10 mouse cellular contexts compared by ENCODE assay signal in genomic region chr17:28521920-28522319, GRCm38 (mm10). TPM values are rescaled to one million over a fixed set of nuclear protein-coding genes. Genes with fewer than 3 reads are reported as not detected.
DNase-seq lines count a peak whose midpoint lies in the region; ATAC-seq and TF ChIP-seq lines count a peak whose summit lies in the region.
"Had no signal": no experiment of that assay in that cellular context is flagged by ENCODE, and none has a peak within 500 bp of the region (broad histone marks: within the 10 kb centered on the region; RNA-seq: fewer than 3 reads in every experiment).

No protein-coding gene starts in this region.

- no peak for TF ChIP-seq RAD21 in CH12.LX (IDR thresholded peaks at IDR 0.05; ENCODE audit: low read depth, low read length)

- TF ChIP-seq CTCF in CH12.LX (conservative IDR thresholded peaks at IDR 0.05 in 1 of 2, IDR thresholded peaks at IDR 0.05 in 1 of 2; ENCODE audit: low read depth in 2 of 2, low read length in 2 of 2): no peak

- intact Hi-C loops in heart, postnatal 25 days (cut with DNase I): loop anchor here (2.0 to 10.0 kb wide), 2 partner anchors 37 to 297 kb away; no protein-coding TSS in a partner anchor

- H3K27me3 ChIP-seq in heart, embryonic 12.5 days (replicated peaks): peaks cover 38% of the 10 kb centered on the region
- H3K27me3 ChIP-seq in CH12.LX (replicated peaks): peaks cover 18% of the 10 kb centered on the region
- H3K27me3 ChIP-seq in forebrain, embryonic 14.5 days (replicated peaks; ENCODE audit: control insufficient read depth, insufficient read depth, low read length): 0 out of 2 replicates have a peak, but pooled peaks cover 5% of the 10 kb centered on the region
- H3K27me3 ChIP-seq in limb, embryonic 15.5 days: no peaks in the 10 kb centered on the region

- in situ Hi-C loops in CH12.LX (cut with MboI; ENCODE audit: low pct_ligation_motif_present, low pct_unique_long_range_greater_than_20kb, low sequenced_read_pairs): loop anchor here (5.0 to 25.0 kb wide), 3 partner anchors 45 to 310 kb away; partner anchors contain the start of gene Def6

- no peaks in the 10 kb centered on the region for H3K79me2 ChIP-seq in CH12.LX (replicated peaks; ENCODE audit: control insufficient read depth, extremely low read depth, insufficient read depth, poor library complexity, severe bottlenecking)

- no peak for TF ChIP-seq POLR2A in CH12.LX (IDR thresholded peaks at IDR 0.05; ENCODE audit: low read depth, low read length)

- 40% methylated on average over 6 of the region's 6 CpGs for WGBS in heart, embryonic 12.5 days
- WGBS in forebrain, embryonic 14.5 days: 31% methylated on average over 6 of the region's 6 CpGs
- WGBS in limb, embryonic 15.5 days: 29% methylated on average over 6 of the region's 6 CpGs

- H3K36me3 ChIP-seq in heart, embryonic 12.5 days: no peaks in the 10 kb centered on the region
- peaks cover 0 to 2% of the 10 kb centered on the region in 2 experiments for H3K36me3 ChIP-seq in CH12.LX (replicated peaks in 1 of 2; ENCODE audit: control insufficient read depth in 1 of 2, insufficient read depth in 1 of 2, low read length in 1 of 2)
- no peaks in the 10 kb centered on the region for H3K36me3 ChIP-seq in forebrain, embryonic 14.5 days (ENCODE audit: control insufficient read depth, insufficient read depth, low read length)
- no peaks in the 10 kb centered on the region for H3K36me3 ChIP-seq in limb, embryonic 15.5 days

- no peaks in the 10 kb centered on the region for H3K9me3 ChIP-seq in heart, embryonic 12.5 days (replicated peaks)
- peaks cover 1% of the 10 kb centered on the region for H3K9me3 ChIP-seq in CH12.LX (replicated peaks; ENCODE audit: low read length)
- H3K9me3 ChIP-seq in forebrain, embryonic 14.5 days (replicated peaks; ENCODE audit: control insufficient read depth, low read length): no peaks in the 10 kb centered on the region
- no peaks in the 10 kb centered on the region for H3K9me3 ChIP-seq in limb, embryonic 15.5 days

- no peak for TF ChIP-seq EP300 in CH12.LX (IDR thresholded peaks at IDR 0.05; ENCODE audit: low read length)

- peaks cover 19% of the 10 kb centered on the region; the same call in 1 of the 2 replicates for H3K4me1 ChIP-seq in heart, embryonic 12.5 days (replicated peaks)
- peaks cover 18 to 57% of the 10 kb centered on the region in 2 experiments for H3K4me1 ChIP-seq in CH12.LX (ENCODE audit: control insufficient read depth in 1 of 2, insufficient read depth in 2 of 2)
- peaks cover 15% of the 10 kb centered on the region for H3K4me1 ChIP-seq in forebrain, embryonic 14.5 days (ENCODE audit: control insufficient read depth, insufficient read depth, low read length)
- H3K4me1 ChIP-seq in limb, embryonic 15.5 days: peaks cover 47% of the 10 kb centered on the region

- H3K4me2 ChIP-seq in heart, embryonic 12.5 days: peak overlapping the region; percentile 94
- H3K4me2 ChIP-seq in CH12.LX (ENCODE audit: insufficient read depth, low read depth, poor library complexity, severe bottlenecking): peak overlapping the region; percentile 53; the same call in 1 of the 2 replicates
- peak overlapping the region; percentile 92 for H3K4me2 ChIP-seq in forebrain, embryonic 14.5 days (ENCODE audit: low read length)
- H3K4me2 ChIP-seq in limb, embryonic 15.5 days: peak overlapping the region; percentile 93

- DNase-seq in heart, postnatal 25 days (ENCODE audit: low spot score): no peak
- DNase-seq in CH12.LX (ENCODE audit: extremely low read depth): no peak
- no peak for DNase-seq in forebrain, embryonic 14.5 days (ENCODE audit: low spot score)
- no peak for DNase-seq in natural killer cell, adult 2 months (ENCODE audit: low spot score in 2 of 2)
- DNase-seq in cerebellum, postnatal 25 days: no peak
- DNase-seq in cerebellum, postnatal 36 days: no peak

- H3K9ac ChIP-seq in heart, embryonic 12.5 days: no peak overlapping the region
- no peak overlapping the region for H3K9ac ChIP-seq in CH12.LX (ENCODE audit: insufficient read depth, low read depth)
- no peak overlapping the region for H3K9ac ChIP-seq in forebrain, embryonic 14.5 days (ENCODE audit: low read length)
- H3K9ac ChIP-seq in limb, embryonic 15.5 days: no peak overlapping the region

- dilution Hi-C loops in CH12.LX (cut with MboI; ENCODE audit: extremely low pct_ligation_motif_present, extremely low pct_unique_long_range_greater_than_20kb, low sequenced_read_pairs): no loop called here

- ATAC-seq in heart, embryonic 12.5 days (ENCODE audit: insufficient number of reproducible peaks, low FRiP score): no peak
- no peak for ATAC-seq in forebrain, embryonic 14.5 days
- ATAC-seq in limb, embryonic 15.5 days (ENCODE audit: insufficient number of reproducible peaks, low FRiP score, low TSS enrichment, low read depth): no peak

- H3K4me3 ChIP-seq in heart, embryonic 12.5 days: no peak overlapping the region
- H3K4me3 ChIP-seq in CH12.LX (replicated peaks in 1 of 3; ENCODE audit: low read depth in 2 of 3, low read length in 2 of 3, poor library complexity in 1 of 3): no peak overlapping the region
- peak overlapping the region; percentile 74; the same call in 1 of the 2 replicates for H3K4me3 ChIP-seq in forebrain, embryonic 14.5 days (ENCODE audit: low read depth, low read length)
- peak overlapping the region; percentile 69 for H3K4me3 ChIP-seq in limb, embryonic 15.5 days

- no peak overlapping the region for H3K27ac ChIP-seq in heart, embryonic 12.5 days (ENCODE audit: poor library complexity, severe bottlenecking)
- H3K27ac ChIP-seq in CH12.LX (ENCODE audit: insufficient read depth, low read depth): no peak overlapping the region
- no peak overlapping the region; the same call in 1 of the 2 replicates for H3K27ac ChIP-seq in forebrain, embryonic 14.5 days (ENCODE audit: low read depth, low read length)
- peak overlapping the region; percentile 95 for H3K27ac ChIP-seq in limb, embryonic 15.5 days

TF ChIP-seq in CH12.LX, 34 proteins besides CTCF, POLR2A, EP300 and RAD21:
- TF ChIP-seq MAX (IDR thresholded peaks at IDR 0.05; ENCODE audit: low read length): no peak
- no peak for TF ChIP-seq CHD2 (IDR thresholded peaks at IDR 0.05; ENCODE audit: low read length)

RNA-seq across cellular contexts. Expression of gene Fkbp5, which starts 4.6 kb away (rescaled TPM):
- 15.8 and 16.0 TPM in 2 replicates for polyA plus RNA-seq in heart, embryonic 12.5 days (2016; fragmentation: Nextera tagmentation; extraction: Ambion mirVana)
- total RNA-seq in heart, postnatal 25 days (2021): 10 to 100 TPM; 33.0 to 41.0 TPM
- total RNA-seq in CH12.LX (2012; rRNA removed) (14.4 and 17.5 TPM in 2 replicates), CH12.LX (2014; rRNA removed) (21.5 and 22.6 TPM in 2 replicates)
- 31.4 and 35.3 TPM in 2 replicates for polyA plus RNA-seq in CH12.LX (2012; ENCODE audit: insufficient read length, low read depth)
- polyA plus RNA-seq in forebrain, embryonic 14.5 days (2014; fragmentation: Nextera tagmentation; extraction: Ambion mirVana): 11.7 and 11.9 TPM in 2 replicates
- polyA plus RNA-seq in limb, embryonic 15.5 days (2015; fragmentation: Nextera tagmentation; extraction: Ambion mirVana): 29.8 and 42.1 TPM in 2 replicates

RNA-seq across cellular contexts. Expression of gene Armc12, which starts 8.7 kb away (rescaled TPM):
- not detected in 2 replicates for polyA plus RNA-seq in heart, embryonic 12.5 days (2016; fragmentation: Nextera tagmentation; extraction: Ambion mirVana)
- not detected for total RNA-seq in heart, postnatal 25 days (2021)
- total RNA-seq in CH12.LX (2012; rRNA removed) (not detected in 2 replicates), CH12.LX (2014; rRNA removed) (not detected in 2 replicates)
- not detected in 2 replicates for polyA plus RNA-seq in CH12.LX (2012; ENCODE audit: insufficient read length, low read depth)
- polyA plus RNA-seq in forebrain, embryonic 14.5 days (2014; fragmentation: Nextera tagmentation; extraction: Ambion mirVana): not detected in 2 replicates
- not detected in 2 replicates for polyA plus RNA-seq in limb, embryonic 15.5 days (2015; fragmentation: Nextera tagmentation; extraction: Ambion mirVana)
- total RNA-seq: left cerebral cortex, postnatal 14 days had no signal
- polyA plus RNA-seq: CD4-positive, CD25-positive, alpha-beta regulatory T cell, adult 4 months had no signal

RNA-seq across cellular contexts. Expression of gene Clpsl2, which starts 27.3 kb away (rescaled TPM):
- not detected in 2 replicates for polyA plus RNA-seq in heart, embryonic 12.5 days (2016; fragmentation: Nextera tagmentation; extraction: Ambion mirVana)
- not detected for total RNA-seq in heart, postnatal 25 days (2021)
- total RNA-seq in CH12.LX (2012; rRNA removed) (not detected in 2 replicates), CH12.LX (2014; rRNA removed) (not detected in 2 replicates)
- polyA plus RNA-seq in CH12.LX (2012; ENCODE audit: insufficient read length, low read depth): not detected in 2 replicates
- not detected in 2 replicates for polyA plus RNA-seq in forebrain, embryonic 14.5 days (2014; fragmentation: Nextera tagmentation; extraction: Ambion mirVana)
- not detected in 2 replicates for polyA plus RNA-seq in limb, embryonic 15.5 days (2015; fragmentation: Nextera tagmentation; extraction: Ambion mirVana)
- total RNA-seq: left cerebral cortex, postnatal 14 days had no signal
- polyA plus RNA-seq: CD4-positive, CD25-positive, alpha-beta regulatory T cell, adult 4 months had no signal

RNA-seq across cellular contexts. Expression of gene Clps, which starts 38.6 kb away (rescaled TPM):
- polyA plus RNA-seq in heart, embryonic 12.5 days (2016; fragmentation: Nextera tagmentation; extraction: Ambion mirVana): 0.31 TPM in 1 of 2 replicates, not detected in the other
- not detected for total RNA-seq in heart, postnatal 25 days (2021)
- total RNA-seq in CH12.LX (2012; rRNA removed) (not detected in 2 replicates), CH12.LX (2014; rRNA removed) (not detected in 2 replicates)
- not detected in 2 replicates for polyA plus RNA-seq in CH12.LX (2012; ENCODE audit: insufficient read length, low read depth)
- not detected in 2 replicates for polyA plus RNA-seq in forebrain, embryonic 14.5 days (2014; fragmentation: Nextera tagmentation; extraction: Ambion mirVana)
- 0.47 and 1.8 TPM in 2 replicates for polyA plus RNA-seq in limb, embryonic 15.5 days (2015; fragmentation: Nextera tagmentation; extraction: Ambion mirVana)
- total RNA-seq: left cerebral cortex, postnatal 14 days had no signal
- polyA plus RNA-seq: CD4-positive, CD25-positive, alpha-beta regulatory T cell, adult 4 months had no signal

RNA-seq across cellular contexts. Expression of gene Lhfpl5, which starts 53.5 kb away (rescaled TPM):
- 0.15 and 0.33 TPM in 2 replicates for polyA plus RNA-seq in heart, embryonic 12.5 days (2016; fragmentation: Nextera tagmentation; extraction: Ambion mirVana)
- total RNA-seq in heart, postnatal 25 days (2021): not detected
- 0.08 TPM in 1 of 2 replicates, not detected in the other for total RNA-seq in CH12.LX (2012; rRNA removed)
- not detected in 2 replicates for total RNA-seq in CH12.LX (2014; rRNA removed)
- polyA plus RNA-seq in CH12.LX (2012; ENCODE audit: insufficient read length, low read depth): not detected in 2 replicates
- polyA plus RNA-seq in forebrain, embryonic 14.5 days (2014; fragmentation: Nextera tagmentation; extraction: Ambion mirVana): 3.9 and 4.5 TPM in 2 replicates
- polyA plus RNA-seq in limb, embryonic 15.5 days (2015; fragmentation: Nextera tagmentation; extraction: Ambion mirVana): 0.40 and 0.60 TPM in 2 replicates

Comparison
In these comparisons a context has a peak if more than half of its experiments do, and no peak if none do; other contexts are left out.
1. H3K4me3 ChIP-seq: peak in forebrain, embryonic 14.5 days (single experiment) and limb, embryonic 15.5 days (single experiment); none in heart, embryonic 12.5 days (single experiment) and CH12.LX (0 of 3).
2. Peak in every context shown above with its lines, with median percentiles within 50 percentile points of each other: H3K4me2 ChIP-seq.